Comparison of ENCODE assay signal across 9 mouse cellular contexts in the genomic region with DNA sequence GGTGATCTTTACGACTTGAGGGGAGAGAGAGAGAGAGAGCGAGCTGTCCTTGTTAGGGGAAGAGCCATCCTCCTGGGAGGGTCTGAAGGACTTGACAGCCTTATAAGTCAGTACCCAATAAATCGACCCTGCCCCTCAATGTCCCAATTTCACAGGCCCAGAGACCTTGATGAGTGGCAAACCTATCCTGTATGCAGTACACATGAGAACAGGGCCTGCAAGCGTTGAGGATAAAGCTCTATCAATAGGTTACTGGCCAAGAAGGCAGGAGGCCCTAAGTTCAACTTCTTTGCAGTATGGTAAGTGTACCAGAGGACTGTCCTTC. TPM values are rescaled to one million over a fixed set of nuclear protein-coding genes. Genes with fewer than 3 reads are reported as not detected.
A peak's percentile ranks its signal among the peaks of the same experiment; 100 is the strongest.
DNase-seq lines count a peak whose midpoint lies in the region; ATAC-seq and TF ChIP-seq lines count a peak whose summit lies in the region.
"Had no signal": no experiment of that assay in that cellular context is flagged by ENCODE, and none has a peak within 500 bp of the region (broad histone marks: within the 10 kb centered on the region; RNA-seq: fewer than 3 reads in every experiment).

No protein-coding gene starts in this region.

- ATAC-seq in heart, embryonic 13.5 days (ENCODE audit: extremely low read depth, insufficient number of reproducible peaks, low FRiP score, low TSS enrichment), result no peak
- no peak; the same call in 1 of the 2 replicates for ATAC-seq in neural tube, embryonic 11.5 days (ENCODE audit: insufficient read depth, low FRiP score, low TSS enrichment)
- ATAC-seq in limb, embryonic 14.5 days (ENCODE audit: low FRiP score, low read depth), result no peak

- H3K4me2 ChIP-seq in heart, embryonic 13.5 days, result peak overlapping the region; percentile 18; the same call in 1 of the 2 replicates
- peak overlapping the region; percentile 22; the same call in 1 of the 2 replicates for H3K4me2 ChIP-seq in neural tube, embryonic 11.5 days (ENCODE audit: low read depth)
- peak overlapping the region; percentile 10; the same call in 1 of the 2 replicates for H3K4me2 ChIP-seq in limb, embryonic 14.5 days (replicated peaks; ENCODE audit: low read depth, low read length, severe bottlenecking)

- 54% methylated on average over 4 of the region's 4 CpGs for WGBS in heart, embryonic 13.5 days
- 18% methylated on average over 4 of the region's 4 CpGs for WGBS in neural tube, embryonic 11.5 days
- WGBS in limb, embryonic 14.5 days, result 29% methylated on average over 4 of the region's 4 CpGs

- no peak for DNase-seq in heart, postnatal 10 days
- DNase-seq in neural tube, embryonic 11.5 days (ENCODE audit: low spot score), result no peak
- no peak for DNase-seq in neural tube, embryonic 10.5 days (ENCODE audit: extremely low spot score, low spot score)
- DNase-seq in limb, embryonic 14.5 days (ENCODE audit: low spot score), result no peak
- DNase-seq in cerebellum, adult 18-20 months, result no peak
- no peak for DNase-seq in B cell, adult 2 months
- DNase-seq in right cerebral cortex, postnatal 36 days (ENCODE audit: low spot score in 2 of 2), result no peak
- DNase-seq: cerebellum, adult 11 months had no signal

- H3K4me1 ChIP-seq in heart, embryonic 13.5 days, result peaks cover 59% of the 10 kb centered on the region
- H3K4me1 ChIP-seq in neural tube, embryonic 11.5 days (ENCODE audit: control insufficient read depth, insufficient read depth, low read length), result peaks cover 20% of the 10 kb centered on the region
- peaks cover 29% of the 10 kb centered on the region for H3K4me1 ChIP-seq in limb, embryonic 14.5 days (ENCODE audit: control insufficient read depth, insufficient read depth, low read length)

- no peak for TF ChIP-seq POLR2A in limb, embryonic 14.5 days (IDR thresholded peaks at IDR 0.05; ENCODE audit: borderline replicate concordance, extremely low read depth, insufficient read depth, insufficient read length)

- no peaks in the 10 kb centered on the region for H3K27me3 ChIP-seq in heart, embryonic 13.5 days (replicated peaks)
- no peaks in the 10 kb centered on the region for H3K27me3 ChIP-seq in neural tube, embryonic 11.5 days (ENCODE audit: control insufficient read depth, insufficient read depth, low read length)
- H3K27me3 ChIP-seq in limb, embryonic 14.5 days (ENCODE audit: control insufficient read depth, insufficient read depth, low read length), result no peaks in the 10 kb centered on the region

- H3K9me3 ChIP-seq in heart, embryonic 13.5 days, result 0 out of 2 replicates have a peak, but pooled peaks cover 5% of the 10 kb centered on the region
- no peaks in the 10 kb centered on the region for H3K9me3 ChIP-seq in neural tube, embryonic 11.5 days (ENCODE audit: control insufficient read depth, low read length)
- no peaks in the 10 kb centered on the region for H3K9me3 ChIP-seq in limb, embryonic 14.5 days (ENCODE audit: control insufficient read depth, low read length)

- H3K9ac ChIP-seq in heart, embryonic 13.5 days, result no peak overlapping the region
- H3K9ac ChIP-seq in neural tube, embryonic 11.5 days (ENCODE audit: low read length), result no peak overlapping the region
- H3K9ac ChIP-seq in limb, embryonic 14.5 days (ENCODE audit: low read depth, low read length, severe bottlenecking), result no peak overlapping the region

- H3K4me3 ChIP-seq in heart, embryonic 13.5 days, result no peak overlapping the region
- H3K4me3 ChIP-seq in neural tube, embryonic 11.5 days (ENCODE audit: low read depth, low read length), result no peak overlapping the region
- H3K4me3 ChIP-seq in limb, embryonic 14.5 days (replicated peaks; ENCODE audit: low read length), result no peak overlapping the region

- H3K36me3 ChIP-seq in heart, embryonic 13.5 days, result no peaks in the 10 kb centered on the region
- H3K36me3 ChIP-seq in neural tube, embryonic 11.5 days (ENCODE audit: control insufficient read depth, insufficient read depth, low read length), result no peaks in the 10 kb centered on the region
- no peaks in the 10 kb centered on the region for H3K36me3 ChIP-seq in limb, embryonic 14.5 days (ENCODE audit: control insufficient read depth, insufficient read depth, low read length)

- intact Hi-C loops in heart, postnatal 10 days (cut with DNase I), result loop anchor here (2.0 kb wide), 1 partner anchor 34 kb away; a partner anchor contains a TSS

- peak overlapping the region; percentile 77 for H3K27ac ChIP-seq in heart, embryonic 13.5 days (replicated peaks)
- H3K27ac ChIP-seq in neural tube, embryonic 11.5 days (ENCODE audit: low read depth, low read length), result peak overlapping the region; percentile 76; the same call in 1 of the 2 replicates
- H3K27ac ChIP-seq in limb, embryonic 14.5 days (replicated peaks; ENCODE audit: low read depth, low read length), result 0 out of 2 replicates have a peak overlapping the region, but pooled peaks have one; percentile 14

RNA-seq across cellular contexts. Expression of a gene that starts 33.3 kb away (rescaled TPM):
- 18.4 and 22.2 TPM in 2 replicates for polyA plus RNA-seq in heart, embryonic 13.5 days (2015; fragmentation: Nextera tagmentation; extraction: Ambion mirVana)
- total RNA-seq in heart, postnatal 10 days (2021), result 100 to 1,000 TPM; 106 to 113 TPM
- polyA plus RNA-seq in neural tube, embryonic 11.5 days (2014; fragmentation: Nextera tagmentation; extraction: Ambion mirVana), result 10.8 and 11.0 TPM in 2 replicates
- polyA plus RNA-seq in limb, embryonic 14.5 days (2012; rRNA removed), result 8.3 and 8.9 TPM in 2 replicates
- polyA plus RNA-seq in limb, embryonic 14.5 days (2014; fragmentation: Nextera tagmentation; extraction: Ambion mirVana), result 5.8 and 6.0 TPM in 2 replicates

Comparison
In these comparisons a context has a peak if more than half of its experiments do, and no peak if none do; other contexts are left out.
1. H3K27ac ChIP-seq: peak in every context shown above with its lines; median percentile 77 in heart, embryonic 13.5 days; 76 in neural tube, embryonic 11.5 days; 14 in limb, embryonic 14.5 days.